Mouse (Mus musculus) natural killer cell, adult 2 months (primary cell): ENCODE results near the gene Gm9944.

ENCODE experiments used
- DNase-seq, 2 experiments: peaks; one replicate each; pipeline ENCODE4 v3.0.0; 2022; ENCODE audit warnings: low spot score in 2 of 2

The Gm9944 gene

DNA sequence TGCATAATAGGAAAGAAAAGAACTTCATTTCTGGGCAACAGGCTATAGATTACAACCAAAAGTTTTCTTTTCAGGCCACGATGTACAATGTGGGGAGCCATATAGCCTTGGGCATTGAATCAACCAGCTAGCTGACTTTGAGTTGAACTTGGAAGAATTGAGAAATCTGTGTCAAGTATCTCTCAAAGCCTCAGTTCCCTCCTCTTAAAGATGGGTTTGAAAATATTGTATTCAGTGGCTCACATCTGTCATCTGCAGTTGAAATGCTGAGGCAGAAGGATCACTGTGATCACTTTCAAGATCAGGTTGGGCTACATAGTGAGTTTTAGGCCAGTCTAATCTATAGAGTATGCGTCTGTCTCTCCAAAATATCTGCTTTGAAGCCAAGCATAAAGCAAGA, at the start of gene Gm9944:
Gm9944 (minus strand) TSS at position 101 of the 400 bp plus-strand sequence.
- no peak for DNase-seq

DNA sequence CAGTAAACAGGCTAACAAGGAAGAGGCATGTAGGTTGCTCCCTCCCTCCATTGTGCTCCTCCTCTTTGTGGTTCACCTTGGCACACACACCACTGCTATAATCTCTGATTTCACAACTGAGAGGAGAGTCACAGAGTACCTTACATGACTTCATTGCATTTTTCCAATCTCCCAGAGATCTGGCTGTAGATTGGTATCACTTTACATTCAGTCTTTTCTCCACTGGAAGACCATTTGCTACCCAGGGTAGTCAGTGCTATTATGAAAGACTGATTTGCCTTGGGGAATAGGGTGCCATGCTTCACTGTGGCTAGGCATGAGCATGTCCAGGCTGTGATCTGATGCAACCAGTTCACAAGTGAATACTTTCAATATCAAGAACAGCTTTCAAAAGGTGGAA, 40.2 kb upstream of the Gm9944 start:
- DNase-seq: no peak

DNA sequence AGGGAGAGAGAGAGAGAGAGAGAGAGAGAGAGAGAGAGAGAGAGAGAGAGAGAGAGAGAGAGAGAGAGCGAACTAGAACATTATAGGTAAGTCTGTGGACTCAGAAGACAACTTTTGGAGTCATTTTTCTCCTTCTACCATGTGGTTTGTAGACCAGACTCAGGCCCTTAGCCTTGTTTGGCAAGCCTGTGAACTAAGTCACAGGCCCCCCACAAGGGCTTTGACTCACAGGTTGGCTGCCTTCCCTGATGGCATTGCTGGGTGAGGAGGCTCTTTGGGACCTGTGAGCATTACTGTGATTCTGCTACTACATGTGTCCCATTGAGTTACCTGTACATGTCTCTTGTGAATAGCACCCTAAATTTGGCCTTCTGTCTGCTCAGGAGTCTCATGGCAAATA, 15.0 kb upstream of the Gm9944 start:
- no peak for DNase-seq

DNA sequence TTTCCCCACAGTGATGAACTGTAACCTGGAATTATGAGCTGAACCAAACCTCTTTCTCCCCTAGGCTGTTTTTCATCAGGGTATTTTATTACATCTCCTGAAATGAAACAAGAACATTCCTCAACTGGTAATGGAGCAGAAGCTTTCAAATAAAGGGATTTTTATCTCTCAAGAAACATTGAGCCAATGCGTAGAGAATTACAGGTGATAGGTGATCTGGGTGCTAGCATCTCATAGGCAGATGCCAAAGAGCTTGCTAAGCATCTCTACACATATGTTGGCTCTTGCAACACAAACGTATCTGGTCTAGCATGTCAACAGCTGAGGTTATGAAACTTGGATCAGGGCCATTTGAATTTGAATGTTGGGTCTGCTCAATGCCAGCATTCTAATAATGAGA, 12.1 kb upstream of the Gm9944 start:
- DNase-seq: no peak

DNA sequence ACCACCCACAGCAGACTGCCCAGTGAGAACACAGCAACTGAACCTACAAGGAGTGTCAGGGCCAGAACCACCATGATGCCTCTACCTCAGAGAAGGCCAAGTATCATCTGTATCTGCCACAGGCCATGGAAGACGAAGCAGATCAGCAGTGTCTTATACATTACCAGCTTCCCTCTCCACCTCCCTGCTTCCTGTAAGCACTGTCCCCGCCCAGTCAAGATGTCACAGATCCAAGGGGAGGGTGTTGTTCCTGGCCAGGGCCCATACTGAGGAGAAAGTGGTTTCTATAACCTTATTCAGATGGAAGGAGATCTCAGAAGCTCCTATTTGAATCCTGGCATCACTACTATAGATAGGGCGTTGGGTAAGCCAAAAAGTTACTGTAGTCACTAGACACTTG, 10.5 kb upstream of the Gm9944 start, which contains the start of gene Aadacl3:
Aadacl3 (minus strand) TSS at position 101 of the 400 bp plus-strand sequence.
- no peak for DNase-seq

DNA sequence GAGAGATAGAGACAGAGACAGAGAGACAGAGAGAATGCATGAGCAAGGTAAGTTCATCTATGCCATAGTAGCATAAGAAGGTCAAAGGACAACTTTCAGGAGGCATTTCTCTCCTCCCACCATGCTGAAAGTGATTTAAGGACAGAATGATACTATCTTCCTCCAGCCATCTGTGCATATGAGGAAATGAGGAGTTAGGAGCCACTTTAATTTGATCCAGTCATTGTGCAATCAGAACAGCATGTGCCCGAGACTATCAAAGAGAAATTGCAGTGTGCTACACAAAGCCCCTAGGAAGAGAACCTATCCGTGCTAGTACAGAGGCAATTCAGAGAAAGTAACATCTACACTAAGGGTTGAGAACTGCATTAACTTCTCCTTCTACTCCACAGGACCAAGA, 4.6 kb downstream of the Gm9944 start:
- DNase-seq: no peak

DNA sequence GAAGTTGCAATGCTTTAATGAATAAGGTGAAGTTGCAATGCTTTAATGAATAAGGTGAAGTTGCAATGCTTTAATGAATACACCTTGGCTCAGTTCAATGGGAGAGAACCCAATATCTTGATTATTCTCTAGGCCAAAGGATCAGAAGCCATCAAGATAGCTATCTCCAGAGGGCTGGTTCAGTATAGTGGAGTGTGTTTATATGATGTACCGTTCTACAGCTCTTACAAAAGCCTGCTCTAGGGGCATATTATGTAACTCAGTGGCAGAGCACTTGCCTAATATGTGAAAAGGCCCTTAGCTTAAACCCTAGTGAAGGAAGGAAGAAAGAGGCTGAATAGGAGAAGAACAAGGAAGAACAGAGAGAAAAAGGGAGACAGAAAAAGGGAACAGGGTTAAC, 11.5 kb downstream of the Gm9944 start:
- no peak for DNase-seq

DNA sequence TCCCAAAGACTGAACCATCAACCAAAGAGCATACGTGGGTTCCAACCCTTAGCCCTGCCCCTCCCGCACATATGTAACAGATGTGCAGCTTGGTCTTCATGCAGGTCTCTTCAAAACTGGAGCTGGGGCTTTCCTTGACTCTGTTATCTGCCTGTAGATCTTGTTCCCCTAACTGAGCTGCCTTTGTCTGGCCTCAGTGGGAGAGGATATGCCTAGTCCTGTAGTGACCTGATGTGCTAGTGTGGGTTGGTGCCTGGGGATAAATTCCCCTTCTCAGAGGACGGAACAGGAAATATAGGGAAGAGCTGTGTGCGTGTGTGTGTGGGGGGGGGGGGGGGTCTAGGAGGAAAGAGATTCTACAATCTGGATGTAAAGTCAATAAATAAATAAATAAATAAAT, 12.0 kb downstream of the Gm9944 start:
- no peak for DNase-seq

DNA sequence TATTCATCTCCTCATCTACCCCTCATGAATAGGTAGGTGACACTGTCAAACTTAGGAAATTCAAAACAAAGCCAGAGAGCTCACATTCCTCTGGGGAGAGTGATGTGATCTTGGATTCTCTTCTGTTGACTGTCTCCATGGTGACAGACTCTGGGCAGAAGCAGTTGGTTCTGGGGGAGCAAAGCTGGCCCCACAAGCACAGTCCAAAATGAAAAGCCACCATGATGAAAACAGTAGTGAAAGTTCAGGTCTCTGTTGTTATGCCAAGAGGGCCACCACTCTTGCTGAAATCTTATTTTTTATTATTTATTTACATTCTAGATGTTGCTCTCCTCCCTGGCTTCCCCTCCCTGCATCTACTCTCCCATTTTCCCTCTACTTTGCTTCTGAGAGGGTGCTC, 14.4 kb downstream of the Gm9944 start, which contains the start of gene 1700012P22Rik:
1700012P22Rik (minus strand) TSS at position 101 of the 400 bp plus-strand sequence.
- no peak for DNase-seq

DNA sequence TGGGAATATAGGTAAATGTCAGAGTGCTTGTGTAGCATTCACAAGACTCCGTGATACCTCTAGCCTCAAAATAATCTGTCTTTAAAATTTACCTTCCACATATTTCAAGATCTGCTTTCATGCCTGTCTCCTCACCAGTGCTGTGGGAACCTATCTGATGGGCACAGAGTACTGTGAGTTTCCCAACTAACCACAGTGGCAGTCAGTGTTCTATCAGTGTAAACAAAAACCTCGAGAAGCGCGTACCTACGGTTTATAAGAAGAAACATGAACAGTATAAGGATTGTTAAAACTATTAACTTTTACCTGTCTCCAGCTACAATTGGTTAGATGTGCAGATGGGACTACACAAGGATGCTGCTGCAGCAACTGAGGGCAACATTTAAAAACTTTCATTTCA, 19.9 kb downstream of the Gm9944 start:
- no peak for DNase-seq

DNA sequence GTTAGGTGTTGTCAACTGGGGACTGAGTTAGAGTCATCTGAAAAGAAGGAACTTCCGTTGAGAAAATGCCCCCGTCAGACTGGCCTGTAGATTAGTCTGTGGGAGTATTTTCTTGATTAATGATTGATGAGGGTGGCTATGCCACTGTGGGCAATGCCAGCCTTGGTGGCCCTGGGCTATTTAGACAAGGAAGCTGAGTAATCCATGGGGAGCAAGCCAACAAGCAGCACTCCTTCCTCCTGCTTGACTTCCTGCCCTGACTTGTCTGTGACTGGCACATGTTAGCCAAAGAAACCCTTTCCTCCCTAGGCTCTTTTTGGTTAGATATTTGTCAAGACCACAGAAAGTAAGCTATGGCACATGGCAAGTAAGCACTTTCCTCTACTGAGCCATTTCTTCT, 22.4 kb downstream of the Gm9944 start:
- no peak for DNase-seq

DNA sequence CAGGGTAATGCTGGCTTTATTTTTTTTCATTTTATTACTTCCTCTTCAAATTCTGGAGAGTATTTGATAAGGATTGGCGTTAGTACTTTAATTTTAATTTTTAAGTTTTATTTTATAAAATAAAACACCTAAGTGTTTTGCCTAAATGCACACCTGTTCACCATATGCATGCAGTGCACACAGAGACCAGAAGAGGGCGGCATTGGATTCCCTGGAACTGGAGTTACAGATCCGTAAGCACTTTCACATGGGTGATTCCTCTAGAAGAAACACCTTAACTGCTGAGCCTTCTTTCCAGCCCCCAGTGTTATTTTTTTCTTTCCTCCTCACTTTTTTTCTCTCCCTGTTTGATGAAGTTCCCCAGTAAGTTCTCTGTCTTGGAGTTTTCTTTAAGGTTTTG, 24.2 kb downstream of the Gm9944 start:
- no peak for DNase-seq

DNA sequence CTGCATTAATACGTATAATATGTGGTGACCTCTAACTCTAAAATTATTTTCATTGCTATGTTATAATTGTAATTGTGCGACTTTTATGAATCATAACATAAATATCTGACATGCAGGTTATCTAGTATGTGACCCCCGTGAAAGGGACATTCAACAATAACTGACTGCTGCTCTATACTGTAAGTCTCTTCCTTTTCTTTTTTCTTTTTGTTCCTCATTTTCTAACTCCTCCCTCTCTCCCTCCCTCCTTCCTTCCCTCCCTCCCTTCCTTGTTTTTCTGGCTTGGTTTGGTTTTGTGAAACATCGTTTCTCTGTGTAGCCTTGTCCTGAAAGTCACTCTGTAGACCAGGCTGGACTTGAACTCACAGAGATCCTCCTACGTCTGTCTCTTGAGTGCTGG, 28.5 kb downstream of the Gm9944 start:
- no peak for DNase-seq

DNA sequence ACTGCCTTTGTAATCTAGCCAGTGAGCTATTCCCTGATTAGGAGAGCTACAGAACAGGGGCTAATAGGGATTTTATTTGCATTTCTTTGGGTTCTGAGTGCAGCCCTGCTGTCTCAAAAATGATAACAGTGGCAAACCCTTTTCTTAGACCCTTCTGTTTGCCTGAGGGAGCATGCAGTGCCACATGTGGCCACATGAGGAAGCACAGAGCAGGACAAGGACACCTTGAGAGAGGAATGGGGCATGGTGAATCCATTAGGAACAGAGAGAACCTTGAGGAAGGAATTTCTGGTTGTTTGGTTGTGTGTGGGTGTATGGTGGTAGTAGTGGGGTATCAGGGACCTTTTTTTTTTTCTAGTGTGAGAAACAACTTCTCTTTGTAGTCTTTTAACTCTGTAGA, 32.5 kb downstream of the Gm9944 start:
- DNase-seq: no peak

DNA sequence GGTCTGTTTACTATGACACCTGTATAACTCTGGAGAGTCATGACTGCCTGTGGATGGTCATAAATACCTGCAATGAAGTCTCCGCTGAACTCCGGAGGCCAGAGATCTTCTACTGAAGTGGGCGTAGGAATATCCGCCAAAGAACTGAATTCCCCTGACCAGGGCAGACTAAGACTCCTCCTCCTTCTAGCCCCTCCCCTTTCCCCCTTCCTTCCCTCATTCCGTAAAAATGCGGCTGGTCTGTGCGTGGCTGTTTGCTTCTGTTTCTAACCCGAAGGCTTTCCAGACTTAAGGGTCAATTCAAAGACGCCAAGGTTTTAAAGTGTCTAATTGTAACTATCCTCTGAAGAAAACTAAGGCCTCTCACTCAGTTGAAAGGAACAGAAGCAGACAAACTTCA, 44.8 kb downstream of the Gm9944 start, which contains the start of gene Pramef12:
Pramef12 (minus strand) TSS at position 175 of the 400 bp plus-strand sequence.
- DNase-seq: no peak

DNA sequence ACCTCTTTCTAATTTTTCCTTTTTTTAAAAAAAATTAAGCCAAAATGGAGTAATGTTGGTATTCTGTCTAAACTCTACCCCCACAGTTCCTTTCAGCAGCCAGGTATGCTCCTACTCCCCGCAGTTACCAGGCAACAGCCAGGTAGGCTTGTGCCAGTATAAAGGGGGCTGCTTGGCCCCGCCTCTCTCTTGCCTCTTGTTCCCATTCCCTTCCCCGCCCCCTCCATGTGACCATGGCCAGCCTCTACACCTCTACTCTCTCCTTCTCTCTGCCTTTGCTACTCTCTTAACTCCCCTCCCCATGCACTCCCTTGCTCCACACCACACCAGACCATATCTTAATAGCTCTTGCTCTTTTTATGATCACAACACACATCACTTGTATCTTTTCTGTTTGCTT, 46.9 kb downstream of the Gm9944 start:
- DNase-seq: no peak

DNA sequence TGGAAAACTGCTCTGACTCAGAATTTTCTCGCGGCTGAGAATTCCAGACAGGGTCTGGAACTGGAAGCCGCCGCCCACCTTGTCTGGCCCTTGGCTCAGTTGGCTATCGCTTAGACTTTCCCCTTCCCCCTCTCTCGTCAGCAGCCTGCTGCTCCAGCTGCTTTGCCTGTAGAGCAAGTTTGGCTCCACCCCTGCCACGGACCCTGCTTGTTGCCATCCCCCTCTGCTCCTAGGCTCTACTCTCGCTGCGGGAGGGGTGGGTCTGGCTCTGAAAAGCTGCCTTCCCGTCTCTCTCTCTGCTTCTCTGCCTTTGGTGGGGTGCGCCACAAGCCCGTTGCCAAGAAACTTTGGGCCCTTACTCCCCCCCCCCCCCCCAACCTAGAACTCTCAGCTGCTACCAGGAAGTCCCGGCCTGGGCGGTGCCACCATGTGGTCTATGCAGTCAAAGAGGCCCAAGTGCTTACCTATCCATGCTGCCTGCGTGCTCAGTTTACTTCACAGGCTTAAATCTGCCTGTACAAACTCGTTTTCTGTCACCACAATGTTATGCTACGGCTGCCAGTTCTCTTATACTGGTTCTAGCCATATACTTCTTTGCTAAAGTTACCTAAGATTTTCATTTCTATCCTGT, 48.5 kb downstream of the Gm9944 start:
- DNase-seq: no peak
